Mouse (Mus musculus): Measurements from ENCODE around the gene Cenpu. TPM values are rescaled to one million over a fixed set of nuclear protein-coding genes. Genes with fewer than 3 reads are reported as not detected.
A peak's percentile ranks its signal among the peaks of the same experiment; 100 is the strongest.
"Not testable (repeated sequence)": the region's sequence is repeated elsewhere in the genome, so short reads cannot be mapped to it uniquely, and the experiment has no call there.

Cenpu gene
- polyA plus RNA-seq, 1 experiment from 2014 or later: 23.0 TPM

GRCm38 (mm10) chr8:46559428-46559827, 7.6 kb downstream of the Cenpu start:
- no peaks in the 10 kb centered on the region for H3K27me3 ChIP-seq
- no peak overlapping the region for H3K9ac ChIP-seq
- H3K27ac ChIP-seq: no peak overlapping the region
- H3K4me1 ChIP-seq: no peaks in the 10 kb centered on the region
- H3K4me2 ChIP-seq: no peak overlapping the region
- H3K9me3 ChIP-seq (replicated peaks): no peaks in the 10 kb centered on the region
- WGBS: 85% methylated on average over 6 of the region's 6 CpGs
- peaks cover 45% of the 10 kb centered on the region for H3K36me3 ChIP-seq (ENCODE audit: poor library complexity, severe bottlenecking)
- H3K4me3 ChIP-seq: no peak overlapping the region
- ATAC-seq: no peak

- WGBS: 90% methylated on average over 16 of the region's 16 CpGs
- ATAC-seq: no peak
These were observed 10.5 kb downstream of the Cenpu start for GRCm38 (mm10) chr8:46562333-46562732.

GRCm38 (mm10) chr8:46566914-46567529, 15.2 kb downstream of the Cenpu start:
- H3K9me3 ChIP-seq (replicated peaks): no peaks in the 10 kb centered on the region
- H3K4me3 ChIP-seq: no peak overlapping the region
- 0 out of 2 replicates have a peak, but pooled peaks have one; percentile 16 for ATAC-seq
- peaks cover 38% of the 10 kb centered on the region for H3K36me3 ChIP-seq (ENCODE audit: poor library complexity, severe bottlenecking)
- H3K4me2 ChIP-seq: no peak overlapping the region
- WGBS: 90% methylated on average over 7 of the region's 7 CpGs
- no peaks in the 10 kb centered on the region for H3K27me3 ChIP-seq
- H3K4me1 ChIP-seq: no peaks in the 10 kb centered on the region
- H3K9ac ChIP-seq: no peak overlapping the region
- no peak overlapping the region for H3K27ac ChIP-seq

More at GRCm38 (mm10) chr8:46562333-46562732, 10.5 kb downstream of the Cenpu start:
- H3K4me2 ChIP-seq: no peak overlapping the region
- H3K9ac ChIP-seq: no peak overlapping the region
- peaks cover 50% of the 10 kb centered on the region for H3K36me3 ChIP-seq (ENCODE audit: poor library complexity, severe bottlenecking)
- no peak overlapping the region for H3K4me3 ChIP-seq
- no peaks in the 10 kb centered on the region for H3K27me3 ChIP-seq
- H3K27ac ChIP-seq: no peak overlapping the region
- no peaks in the 10 kb centered on the region for H3K4me1 ChIP-seq
- H3K9me3 ChIP-seq (replicated peaks): no peaks in the 10 kb centered on the region

GRCm38 (mm10) chr8:46567946-46568345, 16.1 kb downstream of the Cenpu start:
- no peak for ATAC-seq
- Histone ChIP-seq H3K4me2 (no peak overlapping the region), H3K36me3 (ENCODE audit: poor library complexity, severe bottlenecking) (peaks cover 35% of the 10 kb centered on the region), H3K27ac (no peak overlapping the region), H3K9ac (no peak overlapping the region), H3K4me3 (no peak overlapping the region), H3K4me1 (no peaks in the 10 kb centered on the region), H3K9me3 (replicated peaks) (no peaks in the 10 kb centered on the region), H3K27me3 (no peaks in the 10 kb centered on the region)
- 87% methylated on average over 8 of the region's 8 CpGs for WGBS

- no peak overlapping the region for H3K4me3 ChIP-seq
- no peak overlapping the region for H3K9ac ChIP-seq
- H3K4me1 ChIP-seq: no peaks in the 10 kb centered on the region
- no peaks in the 10 kb centered on the region for H3K9me3 ChIP-seq (replicated peaks)
- ATAC-seq: no peak
- H3K27me3 ChIP-seq: no peaks in the 10 kb centered on the region
- peaks cover 33% of the 10 kb centered on the region for H3K36me3 ChIP-seq (ENCODE audit: poor library complexity, severe bottlenecking)
- no peak overlapping the region for H3K27ac ChIP-seq
- H3K4me2 ChIP-seq: no peak overlapping the region
- WGBS: 82% methylated on average over 2 of the region's 2 CpGs
These were observed 17.1 kb downstream of the Cenpu start for GRCm38 (mm10) chr8:46568942-46569341.

DNA sequence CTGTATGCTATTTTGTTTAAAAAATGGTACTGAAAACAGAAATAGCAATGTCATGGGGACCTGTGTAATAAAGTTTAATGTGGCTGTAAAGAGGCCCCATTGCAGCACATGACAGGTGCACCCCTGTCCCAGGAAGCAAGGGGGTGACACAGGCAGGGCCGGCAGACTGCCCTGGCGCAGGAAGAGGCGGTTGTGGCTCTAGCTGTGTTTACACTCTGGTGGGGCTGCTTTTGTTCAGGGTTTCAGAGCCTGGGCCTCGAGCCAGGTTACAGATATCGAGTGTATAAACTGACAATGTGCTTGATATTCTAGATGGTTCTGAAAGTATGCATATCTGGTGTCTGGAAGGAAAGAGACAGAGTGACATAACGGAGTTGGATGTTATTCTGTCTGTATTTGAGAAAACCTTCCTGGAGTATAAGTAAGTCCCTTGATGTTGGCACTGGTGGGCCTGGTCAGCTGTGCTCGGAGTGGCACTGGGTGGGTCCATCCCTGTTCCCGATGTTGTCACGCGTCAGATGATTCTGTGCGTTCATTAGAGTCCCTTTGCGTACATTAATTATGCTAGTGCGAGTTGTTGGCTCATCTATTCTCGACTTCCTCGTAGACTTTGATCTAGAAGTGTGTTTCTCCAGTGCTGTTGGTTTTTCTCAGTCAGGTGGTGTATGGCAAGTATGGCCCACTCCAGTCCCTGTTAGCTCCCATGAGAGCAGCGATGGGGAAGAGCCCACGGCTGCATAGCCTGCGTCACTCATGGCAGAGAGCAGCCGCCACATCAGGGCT, 18.0 kb downstream of the Cenpu start:
- Histone ChIP-seq H3K4me2 (no peak overlapping the region), H3K27me3 (no peaks in the 10 kb centered on the region), H3K9ac (no peak overlapping the region), H3K27ac (no peak overlapping the region), H3K4me1 (no peaks in the 10 kb centered on the region), H3K4me3 (no peak overlapping the region), H3K36me3 (ENCODE audit: poor library complexity, severe bottlenecking) (peaks cover 33% of the 10 kb centered on the region), H3K9me3 (replicated peaks) (no peaks in the 10 kb centered on the region)
- WGBS: 87% methylated on average over 19 of the region's 19 CpGs
- ATAC-seq: no peak

DNA sequence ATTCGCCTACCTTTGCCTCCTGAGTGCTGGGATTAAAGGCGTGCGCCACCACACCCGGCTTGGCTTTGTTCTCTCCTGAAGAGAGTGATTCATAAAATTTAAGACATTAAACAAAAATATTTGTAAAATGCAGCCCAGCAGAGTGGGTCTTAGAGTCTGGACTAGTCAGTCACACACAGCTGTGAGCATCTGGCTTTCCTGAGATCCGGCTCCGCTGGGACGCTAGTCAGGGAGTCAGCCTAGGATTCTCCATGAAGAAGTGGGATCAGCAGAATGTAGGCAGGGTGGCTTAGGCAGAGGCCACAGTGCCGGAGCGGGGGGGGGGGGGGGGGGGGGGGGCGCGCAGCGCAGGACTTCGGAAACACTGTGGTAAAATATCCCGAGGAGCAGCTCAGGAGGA, 18.8 kb downstream of the Cenpu start:
- Histone ChIP-seq H3K36me3 (ENCODE audit: poor library complexity, severe bottlenecking) (peaks cover 31% of the 10 kb centered on the region), H3K9me3 (replicated peaks) (no peaks in the 10 kb centered on the region), H3K9ac (no peak overlapping the region), H3K4me1 (no peaks in the 10 kb centered on the region), H3K4me2 (no peak overlapping the region), H3K4me3 (no peak overlapping the region), H3K27ac (no peak overlapping the region), H3K27me3 (no peaks in the 10 kb centered on the region)
- 91% methylated on average over 10 of the region's 14 CpGs for WGBS
- ATAC-seq: no peak

DNA sequence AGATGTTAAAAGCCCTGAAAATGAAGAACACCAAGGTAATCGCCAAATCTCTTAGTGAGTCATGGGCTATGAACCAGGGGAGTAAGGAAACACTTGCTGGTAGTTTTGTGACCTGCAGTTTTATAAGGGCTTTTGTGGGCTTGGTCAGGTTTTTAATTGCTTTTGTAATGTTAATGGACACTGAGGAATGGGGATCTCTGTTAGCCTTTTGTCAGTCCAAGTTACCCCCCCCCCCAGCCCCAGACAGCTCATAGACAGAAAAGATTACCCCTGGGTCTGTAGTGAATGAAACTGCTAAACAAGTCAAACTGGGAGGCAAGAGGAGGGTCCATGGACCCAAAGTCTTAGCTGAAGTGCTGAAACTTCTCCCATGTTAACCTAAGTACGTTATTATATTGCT, 21.6 kb downstream of the Cenpu start:
- no peak overlapping the region for H3K4me3 ChIP-seq
- no peaks in the 10 kb centered on the region for H3K27me3 ChIP-seq
- H3K4me1 ChIP-seq: no peaks in the 10 kb centered on the region
- WGBS: 79% methylated on average over 2 of the region's 2 CpGs
- ATAC-seq: no peak
- H3K36me3 ChIP-seq (ENCODE audit: poor library complexity, severe bottlenecking): peaks cover 45% of the 10 kb centered on the region
- no peaks in the 10 kb centered on the region for H3K9me3 ChIP-seq (replicated peaks)
- no peak overlapping the region for H3K9ac ChIP-seq
- no peak overlapping the region for H3K4me2 ChIP-seq
- no peak overlapping the region for H3K27ac ChIP-seq

GRCm38 (mm10) chr8:46573964-46574363, 22.1 kb downstream of the Cenpu start:
- H3K36me3 ChIP-seq (ENCODE audit: poor library complexity, severe bottlenecking): peaks cover 50% of the 10 kb centered on the region
- no peak for ATAC-seq
- WGBS: 96% methylated on average over 2 of the region's 2 CpGs
- no peaks in the 10 kb centered on the region for H3K27me3 ChIP-seq
- no peak overlapping the region for H3K4me3 ChIP-seq
- no peak overlapping the region for H3K4me2 ChIP-seq
- H3K27ac ChIP-seq: no peak overlapping the region
- H3K4me1 ChIP-seq: no peaks in the 10 kb centered on the region
- no peaks in the 10 kb centered on the region for H3K9me3 ChIP-seq (replicated peaks)
- H3K9ac ChIP-seq: no peak overlapping the region

GRCm38 (mm10) chr8:46578794-46579193, 27.0 kb downstream of the Cenpu start:
- H3K36me3 ChIP-seq (ENCODE audit: poor library complexity, severe bottlenecking): peaks cover 52% of the 10 kb centered on the region

DNA sequence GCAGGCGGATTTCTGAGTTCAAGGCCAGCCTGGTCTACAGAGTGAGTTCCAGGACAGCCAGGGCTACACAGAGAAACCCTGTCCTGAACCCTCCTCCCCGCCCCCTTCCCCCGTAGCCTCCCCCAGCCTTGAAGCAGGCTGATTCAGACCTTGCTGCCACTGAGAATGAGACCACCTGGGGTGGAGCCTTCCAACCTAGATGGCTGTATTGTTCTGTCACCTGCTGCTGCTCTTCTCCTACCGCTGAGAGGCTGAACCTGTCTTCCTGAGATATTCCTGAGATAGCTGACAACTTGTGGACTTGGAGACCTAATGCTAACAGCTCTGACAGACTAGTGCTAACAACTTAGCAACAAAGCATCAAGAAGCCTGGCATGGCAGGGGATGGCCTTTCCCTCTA, 32.5 kb downstream of the Cenpu start:
- not testable (repeated sequence) for H3K9ac ChIP-seq; H3K9me3 ChIP-seq (replicated peaks); H3K27ac ChIP-seq; ATAC-seq; H3K27me3 ChIP-seq; H3K4me1 ChIP-seq; H3K4me3 ChIP-seq; H3K4me2 ChIP-seq
- H3K36me3 ChIP-seq (ENCODE audit: poor library complexity, severe bottlenecking): peaks cover 17% of the 10 kb centered on the region
- WGBS: 46% methylated on average over 4 of the region's 4 CpGs

More at GRCm38 (mm10) chr8:46578794-46579193, 27.0 kb downstream of the Cenpu start:
- H3K27ac ChIP-seq: no peak overlapping the region
- H3K9me3 ChIP-seq (replicated peaks): no peaks in the 10 kb centered on the region
- H3K4me3 ChIP-seq: no peak overlapping the region
- H3K9ac ChIP-seq: no peak overlapping the region
- WGBS: 96% methylated on average over 9 of the region's 9 CpGs
- H3K4me1 ChIP-seq: no peaks in the 10 kb centered on the region
- no peak for ATAC-seq
- no peaks in the 10 kb centered on the region for H3K27me3 ChIP-seq
- no peak overlapping the region for H3K4me2 ChIP-seq

DNA sequence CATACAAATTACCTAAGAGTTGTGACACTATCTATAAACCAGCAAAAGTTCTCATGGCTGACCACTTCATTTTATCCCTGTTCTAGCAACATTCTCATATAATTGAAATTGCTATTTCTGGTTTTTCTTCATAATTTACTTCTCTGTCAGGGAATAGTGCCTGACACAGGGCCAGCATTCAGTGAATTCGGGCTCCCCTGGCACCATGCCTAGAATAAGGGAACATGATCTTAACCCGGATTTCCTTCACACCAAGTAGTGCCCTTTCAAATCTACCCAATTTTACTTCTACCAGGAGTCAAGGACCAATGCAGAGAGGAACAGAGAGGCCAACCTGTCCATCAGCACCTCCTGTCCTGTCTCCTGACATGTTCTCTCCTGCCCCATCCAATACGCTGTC, 33.7 kb downstream of the Cenpu start:
- no peaks in the 10 kb centered on the region for H3K27me3 ChIP-seq
- H3K4me1 ChIP-seq: no peaks in the 10 kb centered on the region
- H3K4me3 ChIP-seq: no peak overlapping the region
- ATAC-seq: no peak
- no peak overlapping the region for H3K27ac ChIP-seq
- no peak overlapping the region for H3K9ac ChIP-seq
- peaks cover 15% of the 10 kb centered on the region; the same call in 1 of the 2 replicates for H3K36me3 ChIP-seq (ENCODE audit: poor library complexity, severe bottlenecking)
- WGBS: 82% methylated on average over 3 of the region's 3 CpGs
- H3K9me3 ChIP-seq (replicated peaks): no peaks in the 10 kb centered on the region
- H3K4me2 ChIP-seq: no peak overlapping the region
